Mouse (Mus musculus) monocyte, adult 5-6 weeks (primary cell): Measurements from ENCODE around the gene Ppp4r4. TPM values are rescaled to one million over a fixed set of nuclear protein-coding genes. Genes with fewer than 3 reads are reported as not detected.
A peak's percentile ranks its signal among the peaks of the same experiment; 100 is the strongest.
"Not testable (repeated sequence)": the region's sequence is repeated elsewhere in the genome, so short reads cannot be mapped to it uniquely, and the experiment has no call there.

Experiments used
- ATAC-seq: fragments of 153-309, 156-312 bp; replicated peaks from 2 replicates; pipeline ENCODE4 v1.8.0; 2017; ENCODE audit warnings: mild to moderate bottlenecking; ENCODE audit not compliant: low TSS enrichment, insufficient number of reproducible peaks, severe bottlenecking, poor library complexity, low FRiP score
- total RNA-seq: library from RNA; stranded (forward); fragments of 200-1000, 200-491, 200-594 nt; gene quantifications from 3 replicates; pipeline ENCODE4 v1.2.3, GENCODE M21; 2017

Gene Ppp4r4
- total RNA-seq: 0.29 to 0.75 TPM (median 0.39 TPM) in 3 replicates

DNA sequence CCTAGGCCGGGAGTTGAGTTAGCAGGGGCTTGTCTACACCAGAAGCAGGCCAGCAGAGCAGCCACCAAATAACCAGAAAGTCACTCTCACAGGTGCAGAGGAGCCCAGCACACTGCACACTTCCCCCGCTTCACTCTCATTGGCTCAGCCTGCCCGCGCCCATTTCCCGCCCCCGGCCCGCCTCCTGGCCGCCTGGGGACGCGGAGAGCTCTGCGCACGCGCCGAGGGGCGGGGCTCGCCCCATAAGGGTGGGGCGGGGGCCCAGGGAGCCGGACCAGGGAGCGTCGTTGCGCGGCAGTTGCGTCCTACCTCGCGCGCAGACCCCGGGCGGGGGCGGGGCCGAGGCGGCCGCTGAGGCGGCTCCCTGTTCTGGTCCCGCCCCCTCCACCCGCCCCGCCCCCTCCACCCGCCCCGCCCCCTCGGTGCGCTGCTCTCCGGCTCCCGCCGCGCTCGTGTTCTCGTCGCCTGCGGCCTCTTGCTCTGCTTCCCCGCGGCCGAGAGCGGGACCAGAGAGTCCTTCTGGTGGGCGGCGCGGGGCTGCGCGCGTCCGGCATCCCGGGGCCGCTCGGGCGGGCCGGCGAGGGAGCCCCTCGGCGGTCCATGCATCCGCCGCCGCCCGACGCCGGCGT, at the start of gene Ppp4r4:
Gene Ppp4r4, plus strand, starts transcription at position 264 of the 629 bp plus-strand sequence.
- ATAC-seq: peak; percentile 56

DNA sequence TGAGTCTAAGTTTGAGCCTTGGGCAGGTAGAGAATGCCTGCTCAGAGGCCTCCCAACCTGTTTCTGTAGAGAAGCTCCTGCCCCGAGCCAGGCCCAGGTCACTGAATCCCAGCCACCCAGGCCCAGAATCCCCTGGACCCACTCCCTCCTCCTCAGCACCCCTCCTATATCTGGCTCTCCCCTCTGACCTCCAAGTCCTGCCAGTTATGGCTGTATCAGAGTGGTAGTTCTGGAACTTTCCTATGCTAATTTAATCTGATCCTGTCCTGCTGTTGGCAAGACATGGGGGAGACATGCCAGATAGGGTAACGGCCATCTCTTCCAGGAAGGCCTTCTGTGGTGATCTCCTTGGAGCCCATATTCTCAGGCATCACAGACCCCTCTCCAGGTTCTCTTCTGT, 49.3 kb upstream of the Ppp4r4 start:
- no peak for ATAC-seq

DNA sequence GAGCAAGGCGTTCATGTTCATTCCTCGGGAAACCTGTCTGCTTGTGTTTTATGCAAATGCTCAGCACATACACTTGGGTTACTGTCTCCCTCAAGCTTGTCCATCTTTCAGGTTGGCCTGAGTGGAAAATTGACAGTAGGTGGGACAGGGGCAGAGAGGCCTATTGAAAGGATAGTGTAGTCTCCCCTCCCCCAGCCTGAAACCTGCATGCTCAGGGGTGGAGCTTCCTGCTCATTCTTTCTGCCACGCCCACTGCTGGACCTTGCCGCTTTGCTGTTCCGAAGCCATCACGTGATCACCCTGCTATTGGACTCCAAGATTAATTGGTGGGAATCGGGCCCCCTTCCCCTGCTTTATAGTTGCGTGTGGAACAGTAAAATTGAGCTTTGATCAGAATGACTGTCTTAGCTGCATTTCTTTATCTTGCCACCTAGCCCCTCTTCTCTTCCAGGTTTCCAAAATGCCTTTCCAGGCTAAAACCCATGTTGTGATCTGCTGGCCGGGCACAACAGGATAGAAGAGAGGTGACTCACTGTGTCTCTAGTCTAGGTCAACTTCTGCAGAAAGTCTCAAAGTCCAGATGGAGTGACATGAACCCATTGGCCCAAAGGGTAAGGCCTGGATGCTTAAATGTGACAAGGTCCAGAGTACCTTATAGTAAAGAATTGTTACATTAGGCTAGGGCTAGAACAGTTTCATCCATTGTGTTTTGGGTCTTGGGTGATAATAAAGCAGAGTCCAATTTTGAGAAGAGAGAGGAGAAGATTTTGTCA, 47.7 kb upstream of the Ppp4r4 start:
- not testable (repeated sequence) for ATAC-seq

- ATAC-seq: no peak
Measured at GRCm38 (mm10) chr12:103486726-103487125, 45.4 kb upstream of the Ppp4r4 start.

DNA sequence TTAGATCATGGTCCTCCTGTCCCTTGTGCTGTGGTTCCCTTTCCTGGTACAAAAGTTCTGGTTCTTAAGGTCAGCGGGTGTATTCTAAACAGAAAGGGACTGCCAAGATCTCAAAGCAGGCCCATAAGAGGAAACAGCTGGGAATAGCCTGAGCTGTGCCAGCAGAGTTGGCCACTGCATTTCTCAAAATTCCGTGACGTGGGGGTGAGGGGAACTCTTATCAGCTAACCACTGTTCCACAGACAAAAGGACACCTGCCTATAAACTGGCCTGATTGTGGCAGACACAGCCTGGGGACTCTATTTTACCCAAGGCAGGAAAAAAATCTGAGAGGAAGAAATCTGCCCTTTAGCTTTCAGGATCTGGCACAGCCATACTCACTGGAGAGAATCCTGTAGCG, 44.8 kb upstream of the Ppp4r4 start:
- no peak for ATAC-seq

DNA sequence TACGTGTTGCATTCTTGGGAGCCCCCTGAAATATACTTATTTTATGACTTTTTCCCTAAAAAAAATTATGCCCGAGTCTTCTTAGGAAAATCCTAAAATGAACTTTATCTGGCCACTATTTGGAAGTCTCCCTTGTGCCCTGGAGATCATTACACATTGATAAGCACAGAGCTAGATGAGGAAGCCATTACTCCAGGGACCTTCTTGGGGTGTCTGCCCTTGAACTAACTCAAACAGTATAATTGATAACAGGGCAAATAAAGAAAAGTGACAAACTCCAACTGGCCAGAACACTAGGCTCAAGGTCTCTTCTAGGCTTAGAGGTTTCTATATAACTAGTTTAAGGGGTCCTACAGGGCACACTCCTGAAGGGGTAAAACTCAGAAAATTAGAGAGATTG, 44.3 kb upstream of the Ppp4r4 start:
- no peak for ATAC-seq

DNA sequence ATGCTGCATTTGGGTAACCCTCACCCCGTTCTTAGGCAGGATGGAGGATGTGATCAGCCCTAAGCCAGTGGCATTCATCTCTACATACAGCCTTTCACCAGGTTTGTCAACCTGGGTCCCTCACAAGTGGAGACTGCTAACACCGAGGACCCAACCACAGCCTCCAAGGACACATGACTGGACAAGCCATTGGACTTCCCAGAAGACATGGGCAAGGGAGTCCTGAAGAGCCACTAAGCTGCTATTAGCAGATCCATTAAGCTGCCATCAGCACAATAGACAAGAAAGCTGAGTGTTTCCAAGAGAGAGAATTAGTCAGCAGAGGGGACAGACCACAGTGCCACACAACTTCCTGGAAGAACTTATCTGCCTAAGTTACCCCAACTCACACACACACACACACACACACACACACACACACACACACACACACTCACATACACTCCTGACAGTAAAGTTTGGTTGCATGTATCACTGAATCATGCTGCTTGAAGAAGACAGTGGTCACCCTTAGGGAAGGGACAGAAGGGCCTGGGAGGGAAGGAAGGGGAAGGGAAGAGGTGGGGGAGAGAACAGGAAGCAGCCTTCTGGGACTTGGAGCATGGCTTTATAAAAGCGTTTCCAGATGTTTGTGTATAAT, 40.9 kb upstream of the Ppp4r4 start:
- ATAC-seq: no peak

DNA sequence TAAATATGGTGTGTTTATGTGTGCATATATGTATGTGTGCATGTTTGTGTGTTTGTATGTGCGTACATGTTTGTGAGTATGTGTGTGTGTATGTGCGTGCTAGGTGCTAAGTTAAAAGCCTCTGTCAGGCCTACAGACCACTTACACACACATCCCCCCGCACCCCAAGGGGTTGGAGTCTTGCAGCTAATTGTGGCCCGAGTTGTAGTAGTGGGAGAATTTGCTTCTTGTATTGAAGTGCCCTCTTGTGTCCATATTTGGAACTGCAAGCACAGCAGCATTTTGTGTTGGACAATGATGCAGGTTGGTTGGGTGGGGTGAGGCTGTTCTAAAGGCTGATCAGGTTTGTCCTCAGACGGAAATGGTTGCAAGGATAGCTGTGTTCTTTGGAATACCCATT, 39.3 kb upstream of the Ppp4r4 start:
- ATAC-seq: peak; percentile 63; the same call in 1 of the 2 replicates

GRCm38 (mm10) chr12:103494486-103494885, 37.6 kb upstream of the Ppp4r4 start:
- ATAC-seq: peak; percentile 49; the same call in 1 of the 2 replicates

GRCm38 (mm10) chr12:103498768-103499167, 33.3 kb upstream of the Ppp4r4 start:
- ATAC-seq: no peak

DNA sequence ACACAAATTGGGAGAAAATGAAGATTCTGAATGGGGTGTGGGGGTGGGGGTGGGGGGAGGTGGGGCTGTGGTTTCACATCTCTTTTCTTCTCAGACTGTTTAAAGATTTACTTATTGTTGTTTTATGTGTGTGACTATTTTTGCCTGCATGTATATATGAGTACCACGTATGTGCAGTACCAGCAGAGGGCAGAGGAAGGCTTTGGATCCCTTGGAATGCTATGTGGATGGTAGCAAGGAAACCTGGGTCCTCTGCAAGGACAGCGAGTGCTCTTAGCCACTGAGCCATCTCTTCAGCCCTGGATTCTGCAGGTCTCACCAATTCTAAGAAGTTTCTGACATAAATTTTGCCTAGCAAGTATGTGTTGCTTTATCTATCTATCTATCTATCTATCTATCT, 32.8 kb upstream of the Ppp4r4 start:
- no peak for ATAC-seq

- ATAC-seq: no peak
Measured at GRCm38 (mm10) chr12:103503300-103503699, 28.8 kb upstream of the Ppp4r4 start.

GRCm38 (mm10) chr12:103504402-103504801, 27.7 kb upstream of the Ppp4r4 start:
- ATAC-seq: no peak

DNA sequence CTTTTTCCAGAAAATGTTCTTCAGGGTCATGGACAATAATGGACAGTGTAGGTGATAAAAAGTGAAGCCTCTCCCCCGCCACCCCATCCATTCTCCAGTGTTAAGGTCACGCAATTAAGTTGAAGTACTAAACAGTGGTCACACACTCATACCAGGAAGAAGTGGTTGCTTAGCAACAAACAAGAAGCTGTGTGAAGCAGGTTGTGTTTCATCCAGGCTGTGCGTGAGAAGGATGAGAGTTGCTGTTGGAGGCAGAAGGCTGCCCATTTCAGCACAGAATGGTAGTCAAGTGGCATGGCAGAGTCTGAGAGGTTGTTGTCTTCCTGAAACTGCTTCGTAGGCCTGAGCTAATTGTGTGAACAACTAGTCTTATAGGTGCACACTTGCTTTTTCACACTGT, 23.7 kb upstream of the Ppp4r4 start:
- ATAC-seq: no peak

- no peak for ATAC-seq
Measured at GRCm38 (mm10) chr12:103509893-103510292, 22.2 kb upstream of the Ppp4r4 start.

DNA sequence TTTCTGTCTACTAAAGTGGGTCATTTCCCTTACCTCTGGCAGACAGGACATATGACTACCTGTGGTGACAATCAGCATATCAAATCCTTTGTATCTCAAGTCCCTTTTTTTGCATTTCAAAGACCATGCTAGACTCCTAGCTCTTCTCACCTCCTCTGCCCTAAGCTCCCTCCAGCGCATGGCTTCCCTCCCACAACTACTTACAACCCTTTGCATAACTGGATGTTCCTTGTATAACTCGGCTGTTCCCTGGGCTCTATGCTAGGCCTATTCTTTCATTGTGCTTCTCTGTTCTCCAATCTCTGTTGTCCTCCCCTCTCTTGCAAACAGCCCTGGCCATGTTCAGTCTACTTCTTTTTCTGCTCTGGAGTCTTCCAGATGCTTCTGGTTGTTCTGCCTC, 20.5 kb upstream of the Ppp4r4 start:
- no peak for ATAC-seq

GRCm38 (mm10) chr12:103513039-103513438, 19.0 kb upstream of the Ppp4r4 start:
- no peak for ATAC-seq

GRCm38 (mm10) chr12:103513451-103513871, 18.6 kb upstream of the Ppp4r4 start:
- ATAC-seq: no peak

- no peak for ATAC-seq
Measured at GRCm38 (mm10) chr12:103514354-103514753, 17.7 kb upstream of the Ppp4r4 start.

GRCm38 (mm10) chr12:103515638-103516037, 16.4 kb upstream of the Ppp4r4 start:
- ATAC-seq: no peak
